Mouse (Mus musculus): ENCODE data around the gene Ccna1. TPM values are rescaled to one million over a fixed set of nuclear protein-coding genes. Genes with fewer than 3 reads are reported as not detected.

The Ccna1 gene
- total RNA-seq, 1 experiment from 2014 or later = not detected

GRCm38 (mm10) chr3:55001677-55002076 is 53.6 kb downstream of the Ccna1 start:
- no peak for ATAC-seq (replicated peaks; ENCODE audit: insufficient number of reproducible peaks, low FRiP score, low TSS enrichment, poor library complexity, severe bottlenecking)

Other genes with a start within 250 kb of the Ccna1 start
- gene Rfxap, start 247.7 kb downstream of the Ccna1 start, total RNA-seq (2017) = 54.6 to 74.4 TPM (median 64.0 TPM) in 3 replicates
- not detected in 3 replicates for gene Sertm1, start 139.6 kb downstream of the Ccna1 start, total RNA-seq (2017)
- gene Spg20, start 56.6 kb upstream of the Ccna1 start, total RNA-seq (2017) = 11.2 to 19.3 TPM (median 12.6 TPM) in 3 replicates
- 0.53 to 0.58 TPM in 2 of 3 replicates, not detected in the other for gene Ccdc169, start 81.8 kb upstream of the Ccna1 start, total RNA-seq (2017)
- gene Sohlh2, start 126.5 kb upstream of the Ccna1 start, total RNA-seq (2017) = not detected in 3 replicates
- not detected in 3 replicates for gene Dclk1, start 186.9 kb upstream of the Ccna1 start, total RNA-seq (2017)